Mouse (Mus musculus) adrenal gland, postnatal 10 days (tissue): ENCODE results near the gene Nenf. TPM values are rescaled to one million over a fixed set of nuclear protein-coding genes. Genes with fewer than 3 reads are reported as not detected.

Experiments used
- DNase-seq: peaks from one replicate; pipeline ENCODE4 v3.0.0; 2021; ENCODE audit warnings: mixed read lengths
- long read RNA-seq, 2 experiments: library from polyadenylated mRNA; stranded (forward); transcript quantifications; one replicate each; pipeline ENCODE4 v2.0.0; 2021
- total RNA-seq, 2 experiments: library from RNA; stranded (reverse); gene quantifications; 2 replicates each; pipeline ENCODE4 v1.2.3; 2021

Nenf gene
- total RNA-seq: 10 to 100 TPM; 97.5 to 97.6 TPM
- long read RNA-seq, experiment 1, transcript Nenf-201 (4 exons, 742 nt): major isoform, 143 of 165 reads
- long read RNA-seq, experiment 1, partial matches to known transcripts: 15 of 165 reads
- long read RNA-seq, experiment 1, other reads (novel, unspliced or antisense): 7 of 165 reads
- long read RNA-seq, experiment 2, transcript Nenf-201 (4 exons, 742 nt): major isoform, 106 of 119 reads
- long read RNA-seq, experiment 2, partial matches to known transcripts: 5 of 119 reads
- long read RNA-seq, experiment 2, other reads (novel, unspliced or antisense): 8 of 119 reads

GRCm38 (mm10) chr1:191317591-191318196 is at the start of gene Nenf:
Nenf (minus strand) TSS chr1:191318194.
- DNase-seq: peak; percentile 87

GRCm38 (mm10) chr1:191364477-191364876 is 46.5 kb upstream of the Nenf start:
- DNase-seq: peak; percentile 32

- DNase-seq: no peak
Measured at GRCm38 (mm10) chr1:191362412-191362811, 44.4 kb upstream of the Nenf start.

GRCm38 (mm10) chr1:191359478-191359877 is 41.5 kb upstream of the Nenf start:
- DNase-seq: no peak

- DNase-seq: no peak
Measured at GRCm38 (mm10) chr1:191356936-191357335, 38.9 kb upstream of the Nenf start.

- no peak for DNase-seq
Measured at GRCm38 (mm10) chr1:191353836-191354235, 35.8 kb upstream of the Nenf start.

GRCm38 (mm10) chr1:191352786-191353488 is 34.9 kb upstream of the Nenf start:
- peak; percentile 75 for DNase-seq

GRCm38 (mm10) chr1:191350355-191350754 is 32.4 kb upstream of the Nenf start:
- no peak for DNase-seq

GRCm38 (mm10) chr1:191349486-191350037 is 31.6 kb upstream of the Nenf start:
- DNase-seq: no peak

GRCm38 (mm10) chr1:191348996-191349395 is 31.0 kb upstream of the Nenf start:
- DNase-seq: no peak

GRCm38 (mm10) chr1:191348592-191348991 is 30.6 kb upstream of the Nenf start:
- no peak for DNase-seq

GRCm38 (mm10) chr1:191347602-191348001 is 29.6 kb upstream of the Nenf start:
- DNase-seq: no peak

GRCm38 (mm10) chr1:191340530-191340929 is 22.5 kb upstream of the Nenf start:
- DNase-seq: no peak

- DNase-seq: no peak
Measured at GRCm38 (mm10) chr1:191339876-191340275, 21.9 kb upstream of the Nenf start.

GRCm38 (mm10) chr1:191334500-191334899 is 16.5 kb upstream of the Nenf start:
- DNase-seq: no peak

GRCm38 (mm10) chr1:191330356-191330755 is 12.4 kb upstream of the Nenf start:
- DNase-seq: no peak

GRCm38 (mm10) chr1:191328019-191328441 is 10.0 kb upstream of the Nenf start:
- DNase-seq: peak; percentile 60

GRCm38 (mm10) chr1:191327258-191327657 is 9.3 kb upstream of the Nenf start:
- no peak for DNase-seq

GRCm38 (mm10) chr1:191326233-191326882 is 8.4 kb upstream of the Nenf start:
- peak; percentile 55 for DNase-seq

- DNase-seq: peak; percentile 97
Measured at GRCm38 (mm10) chr1:191325726-191326232, 7.8 kb upstream of the Nenf start, which contains the start of gene Tmem206. Tmem206 (plus strand) TSS chr1:191325912.

GRCm38 (mm10) chr1:191324733-191325590 is 7.0 kb upstream of the Nenf start:
- DNase-seq: no peak
